Mouse (Mus musculus): ENCODE results near the gene Ell.

DNA sequence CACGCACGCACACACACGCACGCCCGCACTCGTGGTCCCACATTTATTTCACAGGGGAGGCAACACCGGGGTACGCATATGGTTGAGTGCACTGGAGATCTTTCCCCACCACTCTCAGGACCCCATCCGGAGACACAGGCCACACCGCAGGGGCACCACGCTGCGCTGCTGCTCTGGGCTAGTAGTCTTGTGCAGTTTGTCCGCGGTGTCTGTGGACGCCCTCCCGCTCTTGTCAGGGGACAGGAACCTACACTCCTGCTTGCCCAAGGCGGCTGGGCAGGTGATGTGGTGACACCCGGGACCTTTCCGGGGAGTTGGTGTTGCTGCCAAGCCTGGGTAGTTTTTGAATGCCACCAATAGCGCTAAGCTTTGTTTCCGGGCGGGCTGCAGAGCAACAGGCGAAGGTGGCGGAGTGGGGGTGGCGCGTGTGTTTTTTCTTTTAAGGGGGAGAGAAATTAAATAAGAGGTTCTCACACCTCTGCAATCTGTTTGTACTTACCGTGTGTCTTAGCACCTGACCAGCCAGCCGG is 44.8 kb upstream of the Ell start:
- TF ChIP-seq CTCF (IDR thresholded peaks at IDR 0.05; ENCODE audit: borderline replicate concordance, insufficient read depth, low read depth, low read length): no peak
- no peak for TF ChIP-seq POLR2A (IDR thresholded peaks at IDR 0.05; ENCODE audit: borderline replicate concordance, insufficient read depth, low read length)
